Mouse (Mus musculus) large intestine, adult 2 months (tissue): ENCODE measurements around the gene Dcun1d5. TPM values are rescaled to one million over a fixed set of nuclear protein-coding genes. Genes with fewer than 3 reads are reported as not detected.
"Not testable (repeated sequence)": the region's sequence is repeated elsewhere in the genome, so short reads cannot be mapped to it uniquely, and the experiment has no call there.

Experiments
- DNase-seq: peaks from one replicate; pipeline ENCODE4 v3.0.0-alpha.2; 2012; ENCODE audit warnings: low read depth, low spot score
- WGBS: fragments of 180-500 bp; shearing (Covaris S2); methylation state at CpG from one replicate; pipeline ENCODE4 v1.1.7; 2018; 5-methylcytosine and 5-hydroxymethylcytosine counted together
- polyA plus RNA-seq: library from polyadenylated mRNA; depleted of rRNA; stranded (reverse); fragments of >200 nt; gene quantifications from 2 replicates; pipeline ENCODE4 v1.2.3, GENCODE M21; 2012; rRNA removed

Dcun1d5 gene
- polyA plus RNA-seq, result 8.7 and 10.2 TPM in 2 replicates

DNA sequence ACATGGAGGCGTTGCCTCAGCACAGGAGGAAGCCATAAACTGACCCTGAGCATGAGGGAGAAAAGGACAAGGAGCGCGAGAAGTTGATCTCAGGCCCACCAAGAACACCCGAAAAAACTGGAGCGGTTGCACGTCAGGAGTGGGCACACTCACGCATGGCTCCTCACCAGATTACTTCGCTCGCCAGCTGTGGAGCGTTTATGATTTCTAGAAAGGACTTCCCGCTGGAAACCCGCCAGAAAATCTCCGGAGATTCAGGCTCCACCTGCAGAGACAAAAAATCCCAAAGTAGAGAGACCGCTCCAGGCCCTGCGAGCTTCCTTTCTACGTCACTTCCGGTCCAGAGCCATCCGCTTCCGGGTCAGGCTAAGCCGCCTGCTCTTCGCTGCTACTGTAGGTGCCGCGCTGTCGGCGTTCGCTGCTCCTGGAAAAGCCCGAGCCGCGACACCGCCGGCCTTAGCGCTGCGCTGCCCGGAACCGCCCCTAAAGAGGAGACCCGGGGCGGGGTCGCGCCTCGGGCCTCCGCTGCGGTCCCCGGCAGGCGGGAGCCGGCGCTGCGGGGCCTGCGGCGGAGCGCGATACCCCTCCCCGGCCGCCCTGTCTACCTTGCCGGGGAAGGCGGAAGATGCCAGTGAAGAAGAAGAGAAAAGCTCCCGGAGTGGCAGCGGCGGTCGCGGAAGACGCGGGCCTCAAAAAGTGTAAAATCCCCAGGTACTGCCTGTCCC, at the start of gene Dcun1d5, which contains the start of gene Dync2h1:
Gene Dcun1d5, plus strand, starts transcription at position 349 of the 725 bp plus-strand sequence.
Gene Dync2h1, minus strand, starts transcription at position 275 of the 725 bp plus-strand sequence.
- peak; percentile 96 for DNase-seq
- under 1% methylated on average over 61 of the region's 62 CpGs for WGBS

DNA sequence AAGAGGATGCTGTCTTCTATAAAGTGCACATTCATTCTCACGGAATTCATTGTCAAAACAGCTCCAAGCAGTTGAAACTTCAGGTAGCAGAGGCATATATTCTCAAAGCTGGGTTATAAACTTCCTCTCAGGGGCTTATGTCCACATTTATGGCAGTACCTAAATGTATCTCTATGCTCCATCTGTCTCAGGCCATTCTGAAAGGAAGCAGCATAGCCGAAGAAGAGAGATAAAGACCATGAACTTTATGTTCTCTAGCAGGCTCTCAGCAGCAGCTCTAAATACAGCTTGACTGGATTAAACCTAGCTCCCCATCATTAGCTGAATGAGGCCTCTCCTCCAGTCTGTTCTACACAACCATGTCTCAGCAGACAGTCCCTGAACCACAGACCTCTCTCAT, 29.9 kb upstream of the Dcun1d5 start:
- no peak for DNase-seq
- WGBS, result 81% methylated on average over 2 of the region's 2 CpGs

DNA sequence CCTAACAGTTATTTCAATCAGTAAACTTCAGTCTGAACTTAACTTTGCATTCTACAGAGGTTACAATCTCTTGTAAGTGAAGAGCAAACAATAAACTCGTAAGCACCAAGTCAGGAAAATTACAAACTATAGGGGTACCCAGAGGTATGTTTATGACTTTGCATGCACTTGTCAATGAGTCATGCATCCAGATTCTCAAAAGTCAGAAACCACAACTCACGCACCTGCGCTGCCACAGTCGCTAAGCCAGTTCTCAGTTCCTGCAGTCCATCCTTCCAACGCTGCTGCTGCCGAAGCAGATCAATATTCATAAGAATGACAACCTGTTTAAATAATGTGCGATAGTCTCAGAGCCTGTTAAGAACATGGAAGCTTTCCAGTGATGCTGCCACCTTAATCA, 25.7 kb upstream of the Dcun1d5 start:
- DNase-seq, result no peak
- WGBS, result 91% methylated on average over 7 of the region's 7 CpGs

DNA sequence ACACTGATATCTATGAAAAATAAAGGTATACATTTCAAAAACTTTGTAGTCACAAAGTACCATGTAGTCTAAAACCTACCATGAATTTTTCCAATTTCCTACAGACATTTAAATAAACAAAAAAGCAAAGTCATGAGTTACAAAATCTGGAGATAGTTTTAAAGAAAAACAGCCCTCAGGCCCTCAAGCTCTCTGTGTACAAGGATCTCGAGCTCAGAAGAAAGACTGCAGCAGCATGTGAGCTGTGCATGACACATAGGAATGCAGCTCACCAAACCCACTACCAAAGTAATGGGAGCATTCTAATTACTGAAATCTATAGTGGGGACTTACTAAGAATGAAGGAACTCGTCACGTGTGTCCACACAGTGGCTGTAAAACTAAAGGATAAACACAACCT, 24.6 kb upstream of the Dcun1d5 start:
- DNase-seq, result no peak
- 55% methylated on average over 3 of the region's 3 CpGs for WGBS

DNA sequence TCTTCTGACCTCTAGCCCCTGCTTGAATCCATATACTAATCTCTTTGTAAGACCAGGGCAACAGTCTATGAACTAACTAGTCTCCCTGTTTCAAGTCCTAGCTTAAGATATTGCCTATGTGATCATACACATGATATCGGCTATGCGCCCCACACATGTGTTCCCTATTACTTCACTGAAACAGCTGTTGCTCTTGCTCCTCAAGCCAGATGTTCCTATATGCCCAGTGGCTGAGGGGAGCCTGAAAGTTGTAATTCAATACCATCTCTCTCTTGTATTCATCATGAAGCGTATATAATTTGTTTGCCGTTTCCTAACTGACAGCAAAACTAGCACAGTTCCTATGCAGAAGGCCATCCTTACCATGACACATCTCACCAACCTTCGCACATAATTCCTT, 23.6 kb upstream of the Dcun1d5 start:
- WGBS, result 92% methylated on average over 5 of the region's 5 CpGs
- DNase-seq, result no peak

DNA sequence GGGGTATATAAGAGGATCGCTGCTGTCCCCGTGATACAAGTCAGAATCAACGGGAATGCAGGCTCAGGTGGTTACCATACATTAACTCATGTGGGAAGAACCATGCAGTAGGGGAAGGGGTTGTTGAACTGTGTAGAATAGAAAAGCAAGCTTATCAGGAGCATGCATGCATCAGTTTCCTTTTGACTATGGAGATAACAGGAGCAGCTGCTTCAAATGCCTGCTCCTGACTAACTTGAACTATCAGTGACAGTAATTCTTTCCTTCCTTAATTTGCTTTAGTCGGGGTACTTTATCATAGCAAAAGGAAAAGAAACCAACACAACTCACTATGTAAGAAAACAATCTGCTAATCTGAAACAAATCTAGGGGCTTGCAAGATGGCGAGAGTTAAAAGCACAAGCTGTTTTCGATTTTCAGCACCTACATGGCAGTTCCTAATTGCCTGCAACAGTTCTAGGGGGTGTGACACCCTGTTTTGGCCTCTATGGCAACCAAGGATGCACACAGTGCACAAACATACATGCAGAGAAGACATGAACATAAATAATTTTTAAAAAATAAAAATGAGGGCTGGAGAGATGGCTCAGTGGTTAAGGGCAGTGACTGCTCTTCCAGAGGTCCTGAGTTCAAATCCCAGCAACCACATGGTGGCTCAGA, 16.9 kb upstream of the Dcun1d5 start:
- no peak for DNase-seq
- 89% methylated on average over 6 of the region's 6 CpGs for WGBS

DNA sequence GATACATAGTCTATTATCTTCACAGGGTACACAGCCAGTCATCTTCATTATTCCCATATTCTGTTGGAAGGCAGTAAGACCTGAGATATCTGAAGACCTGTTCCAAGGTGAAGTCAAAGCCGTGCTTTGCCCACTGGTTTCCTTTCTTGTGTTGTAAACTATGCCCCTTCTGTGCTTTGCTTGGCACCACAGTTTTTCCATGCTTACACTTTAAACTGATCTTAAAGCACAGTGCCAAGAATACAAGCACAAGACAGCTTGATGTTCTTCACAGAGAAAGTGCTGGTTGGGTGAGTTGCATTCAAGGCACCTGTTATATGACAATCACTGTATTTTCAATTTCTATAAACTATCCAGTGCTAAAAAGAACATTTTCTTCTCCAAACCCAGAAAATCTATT, 10.6 kb upstream of the Dcun1d5 start:
- 96% methylated on average over 1 of the region's 1 CpGs for WGBS

DNA sequence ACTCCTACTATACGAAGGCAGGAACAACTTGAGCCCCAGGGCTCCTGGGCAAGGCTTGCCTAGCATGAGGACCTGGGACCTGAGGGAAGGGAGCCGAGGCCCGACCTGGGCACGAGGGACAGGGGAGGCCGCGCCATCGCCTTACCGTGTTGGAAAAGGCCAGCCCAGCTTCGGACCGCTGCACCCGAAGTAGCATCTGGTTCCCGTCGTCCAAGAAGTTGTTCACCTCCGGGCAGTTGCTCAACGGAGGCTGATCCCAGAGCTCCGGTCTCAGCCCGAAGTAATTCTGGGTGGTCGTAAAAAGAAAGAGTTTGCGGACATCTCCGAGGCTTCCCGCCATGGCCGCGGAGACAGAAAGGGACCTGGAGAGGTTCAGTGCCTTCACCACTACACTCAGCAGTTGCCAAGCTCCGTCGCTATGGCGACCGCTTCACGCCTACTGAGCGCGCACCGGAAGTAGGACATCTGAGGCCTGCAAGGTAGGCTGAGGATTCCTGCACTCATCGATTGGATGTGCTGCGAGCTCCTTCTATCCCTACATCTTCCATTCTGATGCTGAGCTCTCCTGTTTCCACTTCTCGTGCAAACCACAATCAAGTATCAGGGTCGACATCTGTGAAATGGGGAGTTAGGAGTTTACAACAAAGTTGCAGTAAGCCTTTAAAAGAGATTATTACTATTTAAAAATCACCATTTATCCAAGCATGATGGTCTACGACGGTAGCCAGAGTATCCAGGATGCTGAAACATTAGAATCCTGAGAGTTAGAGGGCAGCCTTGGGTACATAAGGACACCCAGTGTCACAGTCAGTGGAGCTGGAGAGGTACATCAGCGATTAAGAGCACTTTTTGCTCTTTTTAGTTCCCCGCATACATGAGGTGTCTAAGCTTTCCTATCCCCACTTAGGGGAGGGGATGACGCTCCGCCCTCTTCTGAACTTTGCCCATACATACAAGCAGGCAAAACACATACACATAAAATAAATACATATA, 7.4 kb upstream of the Dcun1d5 start:
- 13% methylated on average over 41 of the region's 41 CpGs for WGBS
- DNase-seq, result peak; percentile 50

More for the DNA sequence above, 10.6 kb upstream of the Dcun1d5 start:
- no peak for DNase-seq

DNA sequence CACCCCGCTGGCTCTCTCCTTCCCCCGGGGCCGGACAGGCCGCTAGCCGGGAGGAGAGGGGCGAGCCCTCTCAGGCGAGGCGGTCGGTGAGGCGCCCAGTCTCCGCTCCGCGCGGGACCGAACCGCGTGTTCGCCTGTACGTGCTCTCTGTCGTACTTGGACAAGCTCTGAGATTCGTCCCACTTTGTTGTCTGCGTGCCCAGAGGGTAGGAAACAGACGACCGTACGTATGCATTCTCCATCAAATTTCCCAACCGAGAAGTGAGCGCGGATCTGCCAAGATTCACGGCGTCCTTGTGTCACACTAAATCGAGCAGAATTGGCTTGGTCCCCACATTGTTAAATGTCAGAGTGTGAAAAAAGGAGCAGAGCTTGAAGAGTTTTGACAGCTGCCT, 574 bp downstream of the Dcun1d5 start:
- WGBS, result under 1% methylated on average over 31 of the region's 31 CpGs
- DNase-seq, result no peak

DNA sequence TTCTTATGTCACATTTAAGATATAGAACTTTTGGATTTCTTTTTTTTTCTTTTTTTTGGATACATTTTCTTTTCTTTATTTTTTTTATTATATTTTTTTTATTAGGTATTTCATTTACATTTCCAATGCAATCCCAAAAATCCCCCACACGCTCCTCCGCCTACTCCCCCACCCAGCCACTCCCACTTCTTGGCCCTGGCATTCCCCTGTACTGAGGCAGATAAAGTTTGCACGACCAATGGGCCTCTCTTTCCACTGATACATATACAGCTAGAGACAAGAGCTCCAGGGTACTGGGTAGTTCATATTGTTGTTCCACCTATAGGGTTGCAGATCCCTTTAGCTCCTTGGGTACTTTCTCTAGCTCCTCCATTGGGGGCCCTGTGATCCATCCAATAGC, 6.4 kb downstream of the Dcun1d5 start:
- DNase-seq, result not testable (repeated sequence)
- WGBS, result 92% methylated on average over 3 of the region's 3 CpGs

DNA sequence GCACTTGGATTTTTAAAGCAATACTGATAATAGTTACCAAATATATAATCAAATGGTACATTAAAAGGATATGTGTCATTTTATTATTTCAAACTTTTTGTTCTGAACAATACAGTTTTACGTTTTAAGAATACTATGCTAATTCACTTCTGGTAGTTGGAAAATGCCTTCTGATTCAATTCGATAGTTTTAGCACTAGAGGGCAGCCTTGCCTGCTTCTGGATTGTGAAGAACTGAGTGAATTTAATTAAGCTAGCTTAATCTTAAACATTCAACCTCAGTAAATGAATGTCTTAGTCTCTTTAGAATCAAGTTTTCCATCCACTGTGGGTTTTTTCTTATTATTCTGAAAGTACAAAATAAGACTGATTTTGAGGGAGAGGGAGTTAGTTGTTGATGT, 31.9 kb downstream of the Dcun1d5 start:
- 32% methylated on average over 2 of the region's 2 CpGs for WGBS
- no peak for DNase-seq

DNA sequence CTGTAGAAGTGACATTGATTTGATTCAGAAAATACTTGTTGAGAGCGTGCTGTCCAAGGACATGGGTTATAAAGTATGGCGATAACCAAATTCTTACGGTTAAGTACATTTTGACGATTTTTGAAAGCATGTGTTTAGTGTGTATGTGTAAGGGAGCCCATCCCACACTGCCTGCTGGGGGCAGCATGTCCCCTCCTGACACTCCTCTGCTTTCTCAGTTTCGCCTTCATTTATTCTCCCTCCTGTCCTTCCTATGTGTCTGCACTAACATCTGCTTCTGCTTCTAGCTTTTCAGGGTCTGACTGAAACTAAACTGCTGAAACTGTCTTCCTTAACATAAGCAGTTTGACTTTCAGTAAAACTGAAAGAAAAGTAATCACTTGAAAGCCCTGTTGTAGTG, 36.7 kb downstream of the Dcun1d5 start:
- 80% methylated on average over 5 of the region's 5 CpGs for WGBS
- DNase-seq, result no peak

DNA sequence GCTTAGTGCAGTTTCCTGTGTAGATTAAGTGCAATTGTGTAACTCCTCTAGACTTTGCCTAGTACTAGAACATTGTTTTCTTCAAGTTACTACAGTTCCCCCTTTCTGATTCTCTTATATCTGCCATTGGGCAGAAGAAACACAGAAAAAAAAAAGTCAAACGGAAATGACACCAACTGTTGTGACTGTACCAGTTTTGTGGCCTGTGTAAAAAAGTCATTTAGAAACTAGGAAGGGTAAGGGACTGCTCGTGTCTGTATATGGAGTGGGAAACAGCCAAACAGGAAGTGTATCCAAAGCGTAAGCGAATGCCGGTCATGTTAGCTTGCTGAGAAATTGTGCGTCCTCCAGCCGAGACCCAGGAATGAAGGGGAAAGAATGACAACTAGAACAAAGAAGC, 37.1 kb downstream of the Dcun1d5 start:
- no peak for DNase-seq
- WGBS, result 71% methylated on average over 7 of the region's 7 CpGs

DNA sequence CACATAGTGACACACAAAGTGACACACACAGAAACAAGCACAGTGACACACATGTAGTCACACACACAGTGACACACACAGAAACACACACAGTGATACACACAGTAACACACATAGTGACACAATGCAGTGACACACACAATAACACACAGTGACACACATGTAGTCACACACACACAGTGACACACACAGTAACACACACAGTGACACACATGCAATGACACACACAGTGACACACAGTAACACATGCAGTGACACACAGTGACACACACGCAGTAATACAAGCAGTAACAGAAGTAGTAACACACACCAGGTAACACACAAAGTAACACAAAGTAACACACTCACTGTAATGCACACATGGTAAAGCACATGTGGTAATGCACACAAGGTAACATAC, 54.3 kb downstream of the Dcun1d5 start:
- DNase-seq, result no peak
- WGBS, result 96% methylated on average over 1 of the region's 1 CpGs

DNA sequence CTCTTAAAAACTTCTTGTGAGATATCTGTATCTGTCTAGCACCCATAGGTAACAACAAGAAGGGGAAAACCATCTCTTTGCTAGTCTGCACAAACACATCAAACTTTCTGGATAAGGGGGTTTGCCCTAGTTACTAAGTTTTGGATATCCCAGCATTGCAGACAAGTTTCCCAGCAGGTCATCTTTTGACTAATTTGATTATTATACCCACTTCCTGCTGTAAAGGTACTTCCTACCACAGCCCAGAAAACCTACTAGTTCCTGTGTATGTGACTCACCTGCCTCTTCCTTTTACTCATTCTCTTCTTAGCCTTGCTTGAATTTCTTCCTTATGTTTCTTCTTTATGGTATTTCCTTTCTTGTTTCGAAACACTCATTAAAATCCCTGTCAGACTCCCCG, 55.6 kb downstream of the Dcun1d5 start:
- DNase-seq, result no peak
- 71% methylated on average over 2 of the region's 2 CpGs for WGBS

DNA sequence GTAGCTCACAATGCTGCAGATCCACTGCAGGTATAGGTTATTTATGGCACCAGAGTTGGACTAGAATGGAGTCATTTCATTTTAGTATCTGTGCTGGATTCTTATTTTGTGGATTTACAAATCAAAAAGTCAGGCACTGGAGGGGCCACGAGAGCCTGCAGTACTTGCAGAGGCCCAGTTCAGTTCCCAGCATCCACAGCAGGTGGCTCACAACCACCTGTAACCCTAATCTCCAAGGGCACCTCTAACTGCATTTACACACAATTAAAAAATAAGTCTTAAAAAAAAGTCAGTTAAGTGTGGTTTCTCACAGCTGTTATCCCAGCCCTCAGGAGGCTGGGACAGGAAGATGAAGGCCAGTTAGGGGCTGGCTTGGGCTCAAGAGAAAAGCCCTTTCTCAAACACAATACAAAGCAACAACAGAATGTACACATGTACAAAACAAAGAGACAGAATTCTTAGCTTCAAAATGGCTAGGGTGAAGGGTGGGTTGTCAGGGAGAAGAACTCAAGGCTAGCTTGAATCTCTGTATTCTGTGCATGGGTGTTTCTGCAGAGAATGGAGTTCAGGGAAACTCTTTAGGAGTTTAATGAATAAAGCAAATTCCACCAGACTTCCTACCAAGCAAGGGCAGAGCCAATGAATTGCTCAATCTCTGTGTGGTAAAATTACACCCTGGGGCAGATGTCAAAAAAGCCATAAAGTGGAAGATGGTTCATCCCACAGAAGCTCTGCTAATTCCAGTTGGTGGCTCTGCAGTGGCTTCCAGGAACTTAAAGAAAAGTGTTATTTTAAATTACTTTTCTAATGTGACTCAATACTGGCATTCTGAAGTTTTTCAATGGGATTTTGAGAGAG, 68.7 kb downstream of the Dcun1d5 start:
- no peak for DNase-seq
- 45% methylated on average over 1 of the region's 1 CpGs for WGBS
